Mouse (Mus musculus) olfactory bulb, adult 2 months (tissue): ENCODE results near the gene Plxnb3.

Experiments
- CTCF ChIP-seq: fragments of 200-500 bp; IDR thresholded peaks from 2 replicates; pipeline ENCODE4 v1.5.1; 2012; ENCODE audit warnings: low read depth, mild to moderate bottlenecking, low read length, moderate library complexity; ENCODE audit not compliant: insufficient read depth
- POLR2A ChIP-seq: fragments of 200-500 bp; IDR thresholded peaks from 2 replicates; pipeline ENCODE4 v1.6.1; 2012; ENCODE audit warnings: mild to moderate bottlenecking, low read depth, low read length, moderate library complexity; ENCODE audit not compliant: insufficient read depth

DNA sequence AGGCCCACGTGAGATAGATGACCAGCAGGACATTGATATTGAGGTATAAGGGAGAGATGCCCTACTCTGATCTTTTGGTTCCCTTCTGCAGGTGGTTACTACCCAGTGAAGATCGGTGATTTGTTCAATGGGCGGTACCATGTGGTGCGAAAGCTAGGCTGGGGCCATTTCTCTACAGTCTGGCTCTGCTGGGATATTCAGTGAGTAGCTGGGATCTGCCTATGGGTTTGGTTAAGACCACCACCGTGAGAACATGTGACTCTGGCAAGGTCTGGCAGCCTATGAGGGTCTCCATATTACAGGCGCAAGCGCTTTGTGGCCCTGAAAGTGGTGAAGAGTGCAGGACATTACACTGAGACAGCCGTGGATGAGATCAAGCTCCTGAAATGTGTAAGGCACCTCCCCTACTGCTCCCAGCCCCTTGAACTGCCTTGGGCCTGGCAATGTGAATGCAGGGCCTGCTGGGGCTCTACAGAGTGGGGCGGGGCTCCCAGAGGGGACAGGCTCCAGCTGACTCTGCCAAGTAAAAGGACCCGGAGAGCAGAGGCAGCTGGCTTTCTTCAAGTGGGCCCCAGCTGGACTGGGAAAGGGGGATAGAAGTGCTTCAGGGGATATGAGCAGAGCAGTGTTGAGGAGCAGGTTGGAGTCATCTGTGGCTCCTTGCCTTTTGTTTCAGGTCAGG, 18.1 kb downstream of the Plxnb3 start:
- TF ChIP-seq CTCF (no peak), POLR2A (no peak)
